Mouse (Mus musculus) kidney, postnatal 0 days (tissue): Measurements from ENCODE around the gene Gkn3. TPM values are rescaled to one million over a fixed set of nuclear protein-coding genes. Genes with fewer than 3 reads are reported as not detected.

Source experiments
- ATAC-seq: fragments of 200-750 bp; cut with Nextera tagmentation; replicated peaks from 2 replicates; pipeline ENCODE4 v1.8.0; 2017; ENCODE audit warnings: low read depth, moderate number of reproducible peaks, moderate TSS enrichment, moderate library complexity; ENCODE audit not compliant: low FRiP score
- DNase-seq: peaks from one replicate; pipeline ENCODE4 v3.0.0-alpha.2; 2016; ENCODE audit warnings: low spot score
- H3K27ac ChIP-seq: fragments of 300-500 bp; sonication (generic); 2 replicates; pipeline ENCODE4 v1.5.1; 2014; ENCODE audit warnings: mild to moderate bottlenecking
- H3K27me3 ChIP-seq: fragments of 300-500 bp; sonication (generic); 2 replicates; pipeline ENCODE4 v1.6.1; 2014; ENCODE audit warnings: low read length, mixed read lengths; ENCODE audit not compliant: insufficient read depth
- H3K36me3 ChIP-seq: fragments of 300-500 bp; sonication (generic); 2 replicates; pipeline ENCODE4 v1.6.1; 2014; ENCODE audit warnings: low read length, mixed read lengths; ENCODE audit not compliant: insufficient read depth
- H3K4me1 ChIP-seq: fragments of 300-500 bp; sonication (generic); replicated peaks from 2 replicates; pipeline ENCODE4 v1.6.1; 2014; ENCODE audit warnings: antibody characterized with exemption, low read length, mixed read lengths; ENCODE audit not compliant: insufficient read depth
- H3K4me2 ChIP-seq: fragments of 300-500 bp; sonication (generic); 2 replicates; pipeline ENCODE4 v1.6.1; 2014; ENCODE audit warnings: mild to moderate bottlenecking, low read length, moderate library complexity, mixed read lengths
- H3K4me3 ChIP-seq: fragments of 300-500 bp; sonication (generic); replicated peaks from 2 replicates; pipeline ENCODE4 v1.5.1; 2014; ENCODE audit warnings: low read depth, low read length
- H3K9ac ChIP-seq: fragments of 300-500 bp; sonication (generic); 2 replicates; pipeline ENCODE4 v1.6.1; 2014; ENCODE audit warnings: low read depth, low read length
- H3K9me3 ChIP-seq: fragments of 300-500 bp; sonication (generic); replicated peaks from 2 replicates; pipeline ENCODE4 v1.6.1; 2016; ENCODE audit warnings: low read length, inconsistent platforms, mixed read lengths
- CTCF ChIP-seq: IDR thresholded peaks from 2 replicates; pipeline ENCODE4 v1.5.1; 2016; ENCODE audit warnings: antibody characterized with exemption, low read depth, mild to moderate bottlenecking, moderate library complexity
- WGBS: fragments of 180-500 bp; shearing (Covaris S2); extraction: QIAGEN DNeasy Blood & Tissue Kit; methylation state at CpG from one replicate; pipeline ENCODE4 v1.1.7; 2014; 5-methylcytosine and 5-hydroxymethylcytosine counted together
- polyA plus RNA-seq: library from polyadenylated mRNA; unstranded; fragments of >200 nt; fragmentation: Nextera tagmentation; extraction: Ambion mirVana; gene quantifications from 2 replicates; pipeline ENCODE4 v1.2.1, GENCODE M21; 2015

Gkn3 gene
- polyA plus RNA-seq: 0.70 and 1.0 TPM in 2 replicates

GRCm38 (mm10) chr6:87388877-87389276, at the start of gene Gkn3:
Gkn3 (minus strand) TSS chr6:87388935.
- H3K4me1 ChIP-seq: 0 out of 2 replicates have a peak, but pooled peaks cover under 1% of the 10 kb centered on the region
- TF ChIP-seq CTCF: no peak
- no peak for ATAC-seq
- no peaks in the 10 kb centered on the region for H3K27me3 ChIP-seq
- H3K9ac ChIP-seq: no peak within 1 kb of the TSS
- no peak within 1 kb of the TSS for H3K4me2 ChIP-seq
- no peak within 1 kb of the TSS for H3K27ac ChIP-seq
- no peak for DNase-seq
- no peak within 1 kb of the TSS for H3K4me3 ChIP-seq
- no peaks in the 10 kb centered on the region for H3K36me3 ChIP-seq
- H3K9me3 ChIP-seq: no peaks in the 10 kb centered on the region
- 41% methylated on average over 7 of the region's 7 CpGs for WGBS

- H3K9me3 ChIP-seq: no peaks in the 10 kb centered on the region
- no peak overlapping the region for H3K9ac ChIP-seq
- ATAC-seq: no peak
- H3K4me3 ChIP-seq: no peak overlapping the region
- TF ChIP-seq CTCF: no peak
- no peak overlapping the region for H3K27ac ChIP-seq
- H3K27me3 ChIP-seq: no peaks in the 10 kb centered on the region
- H3K36me3 ChIP-seq: no peaks in the 10 kb centered on the region
- no peak for DNase-seq
- H3K4me1 ChIP-seq: no peaks in the 10 kb centered on the region
- no peak overlapping the region for H3K4me2 ChIP-seq
- 81% methylated on average over 8 of the region's 8 CpGs for WGBS
These were observed 48.0 kb upstream of the Gkn3 start for GRCm38 (mm10) chr6:87436745-87437144.

GRCm38 (mm10) chr6:87435791-87436190, 47.1 kb upstream of the Gkn3 start:
- no peak for DNase-seq
- no peaks in the 10 kb centered on the region for H3K36me3 ChIP-seq
- TF ChIP-seq CTCF: no peak
- 89% methylated on average over 3 of the region's 3 CpGs for WGBS
- no peaks in the 10 kb centered on the region for H3K4me1 ChIP-seq
- no peaks in the 10 kb centered on the region for H3K9me3 ChIP-seq
- H3K9ac ChIP-seq: no peak overlapping the region
- no peak overlapping the region for H3K4me3 ChIP-seq
- no peak overlapping the region for H3K4me2 ChIP-seq
- H3K27ac ChIP-seq: no peak overlapping the region
- no peak for ATAC-seq
- no peaks in the 10 kb centered on the region for H3K27me3 ChIP-seq

GRCm38 (mm10) chr6:87428487-87429044, 39.8 kb upstream of the Gkn3 start, which contains the start of gene Bmp10:
Bmp10 (plus strand) TSS chr6:87428994.
- H3K27ac ChIP-seq: no peak within 1 kb of the TSS
- ATAC-seq (no peak), DNase-seq (no peak)
- no peaks in the 10 kb centered on the region for H3K9me3 ChIP-seq
- no peaks in the 10 kb centered on the region for H3K27me3 ChIP-seq
- no peaks in the 10 kb centered on the region for H3K4me1 ChIP-seq
- TF ChIP-seq CTCF: no peak
- H3K36me3 ChIP-seq: no peaks in the 10 kb centered on the region
- WGBS: 56% methylated on average over 7 of the region's 7 CpGs
- H3K4me3 ChIP-seq: no peak within 1 kb of the TSS
- H3K4me2 ChIP-seq: no peak within 1 kb of the TSS
- no peak within 1 kb of the TSS for H3K9ac ChIP-seq

- Histone ChIP-seq H3K4me1 (no peaks in the 10 kb centered on the region), H3K27me3 (no peaks in the 10 kb centered on the region), H3K4me3 (no peak overlapping the region), H3K36me3 (no peaks in the 10 kb centered on the region), H3K4me2 (no peak overlapping the region), H3K27ac (no peak overlapping the region), H3K9me3 (no peaks in the 10 kb centered on the region), H3K9ac (no peak overlapping the region)
- WGBS: 81% methylated on average over 8 of the region's 8 CpGs
- no peak for ATAC-seq
- DNase-seq: no peak
- TF ChIP-seq CTCF: no peak
These were observed 38.9 kb upstream of the Gkn3 start for GRCm38 (mm10) chr6:87427616-87428015.

GRCm38 (mm10) chr6:87426954-87427353, 38.2 kb upstream of the Gkn3 start:
- H3K4me1 ChIP-seq: no peaks in the 10 kb centered on the region
- ATAC-seq (no peak), DNase-seq (no peak)
- no peaks in the 10 kb centered on the region for H3K27me3 ChIP-seq
- H3K36me3 ChIP-seq: no peaks in the 10 kb centered on the region
- WGBS: 70% methylated on average over 5 of the region's 5 CpGs
- H3K9ac ChIP-seq: no peak overlapping the region
- H3K27ac ChIP-seq: no peak overlapping the region
- H3K4me3 ChIP-seq: no peak overlapping the region
- no peak overlapping the region for H3K4me2 ChIP-seq
- TF ChIP-seq CTCF: no peak
- H3K9me3 ChIP-seq: no peaks in the 10 kb centered on the region
